Mouse (Mus musculus) small intestine, adult 2 months (tissue): ENCODE results near the gene Olfr221.

Source experiments
- CTCF ChIP-seq: fragments of 200-500 bp; IDR thresholded peaks from 2 replicates; pipeline ENCODE4 v1.5.1; 2012; ENCODE audit warnings: low read depth, mild to moderate bottlenecking, control low read depth, inconsistent platforms, low read length, moderate library complexity, mixed read lengths; ENCODE audit not compliant: insufficient replicate concordance, insufficient read length; ENCODE audit errors: extremely low read depth
- POLR2A ChIP-seq: fragments of 200-500 bp; IDR thresholded peaks from 2 replicates; pipeline ENCODE4 v1.6.1; 2012; ENCODE audit warnings: low read depth, mild to moderate bottlenecking, control low read depth, inconsistent platforms, low read length, moderate library complexity

DNA sequence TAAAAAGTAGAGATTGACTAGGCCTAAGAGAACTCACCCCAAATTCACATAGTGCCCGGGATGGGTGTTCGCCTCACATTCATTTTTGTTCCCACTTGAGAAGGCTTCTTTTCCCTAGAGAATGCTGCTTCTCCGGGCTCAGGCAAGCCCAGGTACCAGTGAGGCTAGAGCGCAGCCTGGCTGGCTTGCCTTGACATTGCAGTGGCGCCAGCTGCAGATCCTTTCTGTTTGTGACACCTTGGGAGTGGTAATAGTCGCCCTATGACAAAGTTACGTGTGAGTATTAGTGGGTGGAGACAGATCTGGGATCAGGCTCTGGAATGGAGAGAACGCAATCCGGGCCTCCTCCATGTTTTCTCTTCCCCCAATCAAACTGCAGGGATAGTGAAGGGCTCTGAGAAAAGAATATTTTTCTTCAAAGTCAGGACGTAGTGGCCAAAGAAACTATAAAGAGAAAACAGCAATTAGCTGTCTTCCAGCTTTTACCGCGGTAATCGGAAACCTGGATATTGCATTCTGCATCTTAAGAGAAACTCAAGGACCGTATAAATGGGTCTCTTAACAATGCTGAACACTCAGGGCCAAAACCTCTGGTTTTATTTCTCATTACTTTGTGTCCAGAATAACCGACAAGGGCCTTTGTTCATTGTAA is 21.6 kb downstream of the Olfr221 start, which contains the start of gene Zfp219:
- TF ChIP-seq POLR2A (peak; percentile 66), CTCF (peak; percentile 81; the same call in 1 of the 2 replicates)
